Mouse (Mus musculus) midbrain, postnatal 0 days (tissue): ENCODE measurements around the gene Gmds. TPM values are rescaled to one million over a fixed set of nuclear protein-coding genes. Genes with fewer than 3 reads are reported as not detected.

Source experiments
- ATAC-seq: fragments of 200-750 bp; cut with Nextera tagmentation; 2 replicates; pipeline ENCODE4 v1.8.0; 2017; ENCODE audit warnings: moderate number of reproducible peaks, mild to moderate bottlenecking, moderate TSS enrichment, moderate library complexity; ENCODE audit not compliant: low FRiP score
- DNase-seq: peaks from one replicate; pipeline ENCODE4 v3.0.0-alpha.2; 2015; ENCODE audit warnings: low spot score
- H3K27ac ChIP-seq: fragments of 300-500 bp; sonication (generic); 2 replicates; pipeline ENCODE4 v1.5.1; 2014; ENCODE audit warnings: low read depth, mild to moderate bottlenecking, low read length, mixed read lengths
- H3K27me3 ChIP-seq: fragments of 300-500 bp; sonication (generic); 2 replicates; pipeline ENCODE4 v1.6.1; 2014; ENCODE audit warnings: low read length, control low read depth, mixed read lengths; ENCODE audit not compliant: insufficient read depth
- H3K36me3 ChIP-seq: fragments of 300-500 bp; sonication (generic); 2 replicates; pipeline ENCODE4 v1.6.1; 2014; ENCODE audit warnings: low read length, control low read depth, mixed read lengths; ENCODE audit not compliant: insufficient read depth
- H3K4me1 ChIP-seq: fragments of 300-500 bp; sonication (generic); 2 replicates; pipeline ENCODE4 v1.6.1; 2014; ENCODE audit warnings: mild to moderate bottlenecking, control low read depth, antibody characterized with exemption, low read length, mixed read lengths; ENCODE audit not compliant: insufficient read depth
- H3K4me2 ChIP-seq: fragments of 300-500 bp; sonication (generic); 2 replicates; pipeline ENCODE4 v1.6.1; 2014; ENCODE audit warnings: low read depth, mild to moderate bottlenecking, low read length, mixed read lengths; ENCODE audit not compliant: poor library complexity, severe bottlenecking
- H3K4me3 ChIP-seq: fragments of 300-500 bp; sonication (generic); 2 replicates; pipeline ENCODE4 v1.5.1; 2014; ENCODE audit warnings: low read depth, mild to moderate bottlenecking, low read length, moderate library complexity
- H3K9ac ChIP-seq: fragments of 300-500 bp; sonication (generic); replicated peaks from 2 replicates; pipeline ENCODE4 v1.6.1; 2014; ENCODE audit warnings: mild to moderate bottlenecking, low read length, moderate library complexity, mixed read lengths; ENCODE audit not compliant: poor library complexity, severe bottlenecking
- H3K9me3 ChIP-seq: fragments of 300-500 bp; sonication (generic); 2 replicates; pipeline ENCODE4 v1.6.1; 2016; ENCODE audit warnings: low read length, control low read depth
- CTCF ChIP-seq: IDR thresholded peaks from 2 replicates; pipeline ENCODE4 v1.5.1; 2016; ENCODE audit warnings: antibody characterized with exemption, mild to moderate bottlenecking
- WGBS: fragments of 180-500 bp; shearing (Covaris S2); extraction: QIAGEN DNeasy Blood & Tissue Kit; methylation state at CpG from one replicate; pipeline ENCODE4 v1.1.7; 2014; 5-methylcytosine and 5-hydroxymethylcytosine counted together
- polyA plus RNA-seq: library from polyadenylated mRNA; unstranded; fragments of >200 nt; fragmentation: Nextera tagmentation; extraction: Ambion mirVana; gene quantifications from 2 replicates; pipeline ENCODE4 v1.2.1, GENCODE M21; 2015
- total RNA-seq: library from RNA; depleted of rRNA; stranded (reverse); fragments of >200 nt; gene quantifications from 2 replicates; pipeline ENCODE4 v1.2.3, GENCODE M21; 2014

Gene Gmds
- total and polyA plus RNA-seq, 2 experiments from 2014 or later: 8.7 to 28.6 TPM

DNA sequence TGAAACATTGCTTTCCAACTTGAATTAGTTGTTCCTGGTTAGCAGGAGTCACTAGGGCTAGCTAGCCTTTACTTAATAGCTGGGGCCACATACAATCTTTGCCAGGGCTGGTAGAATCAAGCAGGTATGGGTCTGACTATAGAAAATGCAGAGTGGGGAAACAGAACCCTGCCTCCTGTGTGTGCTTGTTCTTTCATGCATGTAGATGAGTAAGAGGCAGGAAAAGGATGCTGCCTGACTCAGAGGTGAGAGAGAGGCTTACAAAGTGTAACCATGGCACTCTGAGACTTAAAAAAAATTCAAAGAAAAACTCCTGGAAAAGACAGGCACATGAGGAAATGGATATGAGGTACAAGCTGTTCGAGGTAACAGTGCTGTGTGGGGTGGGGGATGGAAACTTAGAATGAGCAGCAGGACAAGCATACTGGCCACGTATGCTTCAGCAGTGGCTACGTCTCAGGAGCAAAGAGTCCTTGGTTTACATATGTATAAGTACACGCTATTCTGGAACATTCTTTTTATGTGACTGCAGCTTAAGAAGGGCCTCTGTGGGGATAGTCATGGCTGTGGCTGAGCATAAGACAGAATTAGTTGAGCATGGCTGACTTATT, 203.8 kb downstream of the Gmds start:
- no peak overlapping the region for H3K4me3 ChIP-seq
- H3K27me3 ChIP-seq: no peaks in the 10 kb centered on the region
- H3K36me3 ChIP-seq: no peaks in the 10 kb centered on the region
- H3K27ac ChIP-seq: no peak overlapping the region
- 48% methylated on average over 4 of the region's 4 CpGs for WGBS
- no peaks in the 10 kb centered on the region for H3K4me1 ChIP-seq
- no peak overlapping the region for H3K9ac ChIP-seq
- H3K9me3 ChIP-seq: no peaks in the 10 kb centered on the region
- no peak overlapping the region for H3K4me2 ChIP-seq
- DNase-seq (no peak), ATAC-seq (no peak)
- TF ChIP-seq CTCF: no peak

DNA sequence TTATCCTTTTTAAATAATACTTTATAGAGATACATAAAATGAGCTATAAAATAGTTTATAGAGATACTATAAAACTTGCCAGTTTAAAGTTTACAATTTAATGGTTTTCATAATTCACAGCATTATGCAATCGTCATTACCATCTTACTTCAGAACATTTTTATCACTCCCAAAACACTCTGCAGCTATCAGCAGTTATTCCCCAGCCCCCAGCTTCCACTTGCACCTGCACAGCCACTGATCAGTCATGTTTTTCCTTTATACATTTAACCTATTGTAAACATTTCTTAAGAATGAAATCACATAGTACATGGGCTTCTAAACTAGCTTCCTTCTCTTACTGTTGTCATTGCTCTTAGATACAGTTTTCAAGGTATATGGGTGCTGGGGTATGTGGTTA, 208.6 kb downstream of the Gmds start:
- no peaks in the 10 kb centered on the region for H3K9me3 ChIP-seq
- no peaks in the 10 kb centered on the region for H3K4me1 ChIP-seq
- no peaks in the 10 kb centered on the region for H3K36me3 ChIP-seq
- H3K27ac ChIP-seq: no peak overlapping the region
- H3K9ac ChIP-seq: no peak overlapping the region
- TF ChIP-seq CTCF: no peak
- no peak overlapping the region for H3K4me2 ChIP-seq
- ATAC-seq (no peak), DNase-seq (no peak)
- H3K27me3 ChIP-seq: no peaks in the 10 kb centered on the region
- WGBS: 81% methylated on average over 1 of the region's 1 CpGs
- H3K4me3 ChIP-seq: no peak overlapping the region

DNA sequence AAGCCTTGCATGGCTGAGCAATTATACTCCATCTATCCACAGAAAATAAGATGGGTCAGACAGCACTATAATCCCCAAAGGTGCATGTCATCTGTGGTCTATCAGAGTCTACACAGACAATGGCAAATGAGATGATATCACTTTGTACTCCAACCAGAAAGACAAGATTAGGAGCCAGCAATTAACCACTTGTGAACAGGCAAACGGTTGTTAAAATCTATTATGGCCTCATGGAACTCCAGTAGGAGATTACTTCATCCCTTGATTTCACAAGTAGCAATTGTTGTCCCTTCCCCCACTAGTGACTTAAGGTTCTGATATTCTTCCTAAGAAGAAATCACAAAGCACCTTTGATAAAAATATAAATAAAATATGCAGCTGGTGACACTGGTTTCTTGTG, 220.2 kb downstream of the Gmds start:
- no peaks in the 10 kb centered on the region for H3K4me1 ChIP-seq
- ATAC-seq (no peak), DNase-seq (no peak)
- WGBS: 79% methylated on average over 1 of the region's 1 CpGs
- H3K27me3 ChIP-seq: no peaks in the 10 kb centered on the region
- H3K27ac ChIP-seq: no peak overlapping the region
- no peak overlapping the region for H3K4me2 ChIP-seq
- H3K9ac ChIP-seq: no peak overlapping the region
- no peaks in the 10 kb centered on the region for H3K36me3 ChIP-seq
- H3K9me3 ChIP-seq: no peaks in the 10 kb centered on the region
- H3K4me3 ChIP-seq: no peak overlapping the region
- TF ChIP-seq CTCF: no peak

DNA sequence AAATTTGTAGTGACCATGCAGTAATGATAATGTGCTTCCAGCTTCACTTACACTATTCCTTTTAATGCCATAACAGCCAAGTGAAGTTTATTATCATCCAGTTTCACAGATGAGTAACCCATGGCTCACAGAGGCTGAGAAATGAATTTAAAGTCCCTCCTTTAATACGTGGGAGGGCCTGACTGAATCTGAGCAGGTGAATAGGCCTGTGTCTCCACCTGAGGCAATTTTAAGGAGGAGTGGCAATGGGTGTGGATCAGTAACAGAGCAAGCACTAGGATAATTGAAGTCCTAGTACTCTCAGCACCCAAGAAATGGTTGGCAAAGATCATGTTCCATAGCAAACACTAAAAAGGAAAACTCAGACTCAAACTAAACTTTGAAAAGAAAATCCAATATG, 223.1 kb downstream of the Gmds start:
- Histone ChIP-seq H3K36me3 (no peaks in the 10 kb centered on the region), H3K4me3 (no peak overlapping the region), H3K9ac (no peak overlapping the region), H3K9me3 (no peaks in the 10 kb centered on the region), H3K4me1 (no peaks in the 10 kb centered on the region), H3K27ac (no peak overlapping the region), H3K27me3 (no peaks in the 10 kb centered on the region), H3K4me2 (no peak overlapping the region)
- TF ChIP-seq CTCF: no peak
- ATAC-seq (no peak), DNase-seq (no peak)
- whole genome bisulfite sequencing: 75% methylated on average over 1 of the region's 1 CpGs

DNA sequence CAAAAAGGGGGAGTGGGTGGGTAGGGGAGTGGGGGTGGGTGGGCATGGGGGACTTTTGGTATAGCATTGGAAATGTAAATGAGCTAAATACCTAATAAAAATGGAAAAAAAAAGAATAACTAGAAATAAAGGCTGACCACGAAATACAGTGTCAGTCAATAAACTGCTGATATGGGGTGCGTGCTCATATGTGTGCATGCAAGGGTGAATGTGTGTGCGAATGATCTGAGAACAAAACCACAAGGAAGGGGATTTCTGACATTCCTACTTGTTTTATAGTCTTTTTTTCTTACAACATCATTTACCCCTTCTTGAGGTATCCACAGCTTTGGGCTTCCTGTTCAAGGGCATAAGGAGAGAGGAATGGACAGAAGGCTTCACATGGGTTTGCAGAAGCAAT, 224.7 kb downstream of the Gmds start:
- no peak overlapping the region for H3K4me2 ChIP-seq
- WGBS: 98% methylated on average over 3 of the region's 3 CpGs
- DNase-seq (no peak), ATAC-seq (no peak)
- H3K27me3 ChIP-seq: no peaks in the 10 kb centered on the region
- H3K4me1 ChIP-seq: no peaks in the 10 kb centered on the region
- H3K27ac ChIP-seq: no peak overlapping the region
- no peak overlapping the region for H3K4me3 ChIP-seq
- no peaks in the 10 kb centered on the region for H3K36me3 ChIP-seq
- no peak for TF ChIP-seq CTCF
- no peak overlapping the region for H3K9ac ChIP-seq
- H3K9me3 ChIP-seq: no peaks in the 10 kb centered on the region

DNA sequence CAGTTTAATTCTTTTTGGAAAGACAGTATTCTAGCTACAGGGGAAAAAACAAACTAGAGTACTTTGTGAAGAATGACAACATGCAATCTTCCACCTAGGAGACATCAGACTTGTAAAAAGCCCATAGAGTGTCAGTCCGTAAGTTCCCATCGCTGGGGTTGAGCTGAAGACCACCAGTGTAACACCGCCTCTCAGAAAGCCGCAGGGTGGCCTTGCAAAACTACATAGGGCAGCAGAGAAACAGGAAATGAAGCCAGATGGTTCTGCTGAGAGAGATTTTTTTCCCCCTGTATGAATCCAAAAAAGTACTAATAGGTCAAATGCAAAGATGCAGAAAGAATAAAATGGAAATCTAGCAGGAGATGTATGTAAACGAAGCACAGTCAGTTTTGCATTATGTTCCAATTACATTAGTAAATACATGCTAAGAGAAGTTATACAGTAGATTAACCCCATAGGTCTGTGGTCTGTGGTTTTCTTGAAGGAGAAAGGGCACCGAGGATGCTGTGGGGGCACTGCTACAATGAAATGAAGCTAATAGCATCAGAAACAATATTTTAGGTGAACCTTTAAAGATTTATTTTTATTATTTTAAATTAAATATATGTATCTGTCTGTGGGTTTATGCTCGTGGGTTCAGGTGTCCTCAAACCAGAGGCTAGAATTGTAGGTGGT, 250.1 kb downstream of the Gmds start:
- no peaks in the 10 kb centered on the region for H3K36me3 ChIP-seq
- TF ChIP-seq CTCF: no peak
- H3K4me2 ChIP-seq: no peak overlapping the region
- no peak overlapping the region for H3K4me3 ChIP-seq
- no peaks in the 10 kb centered on the region for H3K9me3 ChIP-seq
- H3K4me1 ChIP-seq: no peaks in the 10 kb centered on the region
- 87% methylated on average over 7 of the region's 7 CpGs for WGBS
- H3K27ac ChIP-seq: no peak overlapping the region
- ATAC-seq: no peak
- no peak for DNase-seq
- H3K27me3 ChIP-seq: no peaks in the 10 kb centered on the region
- H3K9ac ChIP-seq: no peak overlapping the region
